27 mouse cellular contexts compared by ENCODE assay signal in genomic region chr16:12882690-12883089, GRCm38 (mm10).
"Had no signal": no experiment of that assay in that cellular context is flagged by ENCODE, and none has a peak within 500 bp of the region (broad histone marks: within the 10 kb centered on the region; RNA-seq: fewer than 3 reads in every experiment).

No protein-coding gene starts in this region.

- H3K4me3 ChIP-seq: embryonic facial prominence, embryonic 10.5 days; embryonic facial prominence, embryonic 12.5 days; embryonic facial prominence, embryonic 13.5 days; embryonic facial prominence, embryonic 15.5 days; erythroblast, embryonic 14.5 days; forebrain, embryonic 10.5 days; forebrain, embryonic 12.5 days; forebrain, embryonic 13.5 days; forebrain, embryonic 15.5 days; gastrocnemius, adult 2 months had no signal

- H3K9me3 ChIP-seq: embryonic facial prominence, embryonic 10.5 days; embryonic facial prominence, embryonic 12.5 days; embryonic facial prominence, embryonic 13.5 days; embryonic facial prominence, embryonic 15.5 days; forebrain, embryonic 10.5 days; forebrain, embryonic 12.5 days; forebrain, embryonic 13.5 days; forebrain, embryonic 15.5 days had no signal

- ATAC-seq: forebrain, embryonic 13.5 days; forebrain, embryonic 14.5 days; forebrain, embryonic 15.5 days; forebrain, embryonic 16.5 days; forebrain, postnatal 0 days had no signal

- H3K4me1 ChIP-seq: embryonic facial prominence, embryonic 12.5 days; embryonic facial prominence, embryonic 15.5 days had no signal

- H3K27ac ChIP-seq: embryonic facial prominence, embryonic 10.5 days; embryonic facial prominence, embryonic 12.5 days; embryonic facial prominence, embryonic 13.5 days; embryonic facial prominence, embryonic 15.5 days; forebrain, embryonic 12.5 days; forebrain, embryonic 13.5 days; forebrain, embryonic 15.5 days; gastrocnemius, adult 2 months had no signal

- H3K9ac ChIP-seq: embryonic facial prominence, embryonic 12.5 days; embryonic facial prominence, embryonic 13.5 days; embryonic facial prominence, embryonic 15.5 days; forebrain, embryonic 12.5 days; forebrain, embryonic 13.5 days; forebrain, embryonic 15.5 days; forebrain, postnatal 0 days had no signal

- H3K36me3 ChIP-seq: embryonic facial prominence, embryonic 10.5 days; embryonic facial prominence, embryonic 12.5 days; embryonic facial prominence, embryonic 13.5 days; embryonic facial prominence, embryonic 15.5 days; forebrain, embryonic 10.5 days; forebrain, embryonic 12.5 days; forebrain, embryonic 15.5 days had no signal

- DNase-seq: cerebellum, adult 18-20 months; cerebellum, adult 2 months; cerebellum, adult 8-10 months; cerebellum, adult 9-10 months; cerebellum, adult 9-11 months; cerebellum, postnatal 10 days; cerebellum, postnatal 14 days; cerebellum, postnatal 25 days; cerebellum, postnatal 36 days; embryo, embryonic 11 days; forebrain, postnatal 0 days; gastrocnemius, adult 2 months; gastrocnemius, postnatal 10 days; gastrocnemius, postnatal 14 days; gastrocnemius, postnatal 25 days; gastrocnemius, postnatal 36 days had no signal

- H3K4me2 ChIP-seq: embryonic facial prominence, embryonic 12.5 days; embryonic facial prominence, embryonic 13.5 days; embryonic facial prominence, embryonic 15.5 days; forebrain, embryonic 12.5 days; forebrain, embryonic 13.5 days; forebrain, embryonic 15.5 days had no signal

- H3K27me3 ChIP-seq: embryonic facial prominence, embryonic 12.5 days; embryonic facial prominence, embryonic 13.5 days; embryonic facial prominence, embryonic 15.5 days; forebrain, embryonic 12.5 days; forebrain, embryonic 13.5 days; forebrain, embryonic 15.5 days had no signal
